Mouse (Mus musculus) left cerebral cortex, adult 9 months (tissue): ENCODE measurements around the gene Glt8d1.
A peak's percentile ranks its signal among the peaks of the same experiment; 100 is the strongest.

Experiments used
- DNase-seq, 2 experiments: peaks; one replicate each; pipeline ENCODE4 v3.0.0; 2022; ENCODE audit warnings: low spot score in 2 of 2

The Glt8d1 gene

DNA sequence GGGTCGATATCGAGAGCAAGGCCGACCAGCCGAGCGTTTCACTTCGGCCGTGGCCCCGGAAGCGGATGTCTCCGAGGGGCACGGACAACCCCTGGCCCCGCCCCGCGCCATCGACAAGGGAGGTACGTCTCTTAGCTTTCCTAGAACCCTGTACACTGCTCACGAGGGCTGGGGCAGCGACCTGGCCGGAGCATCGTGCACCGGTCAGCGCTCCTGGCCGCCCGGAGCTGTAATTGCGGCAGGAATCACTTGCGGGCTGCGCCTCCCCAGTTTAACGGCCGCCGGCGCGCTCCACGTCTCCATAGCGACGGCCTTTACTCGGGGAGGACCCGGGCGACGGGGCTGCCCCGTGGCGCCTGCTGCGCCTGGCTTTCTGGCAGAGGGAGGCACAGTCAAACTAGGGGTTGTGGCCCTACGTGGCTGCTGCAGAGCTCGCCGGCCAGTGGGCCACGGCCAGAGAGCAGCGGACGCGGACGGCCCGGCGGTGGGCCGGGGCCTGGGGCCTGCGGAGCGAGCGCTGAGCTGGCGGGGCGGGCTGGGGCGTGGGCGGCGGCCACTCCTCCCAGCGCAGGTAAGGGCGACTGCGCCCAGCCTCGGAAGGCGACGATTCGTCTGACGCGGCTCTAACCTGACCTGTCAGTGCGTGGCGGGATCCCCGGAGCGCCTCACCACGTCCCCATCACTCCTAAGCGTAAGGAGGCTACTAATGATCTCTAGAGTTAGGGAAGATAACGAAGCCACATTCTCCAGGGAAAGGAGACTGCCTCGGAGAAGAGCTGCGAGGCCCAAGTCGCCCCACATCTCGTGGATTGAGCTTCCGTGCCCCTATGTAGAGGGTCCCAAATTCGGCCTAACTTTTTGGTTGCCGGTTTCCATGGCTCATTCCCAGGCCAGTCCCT lies at the start of gene Glt8d1, which contains the start of gene Spcs1:
Glt8d1 (plus strand) TSS at position 94 of the 899 bp plus-strand sequence.
Spcs1 (minus strand) TSS at position 366 of the 899 bp plus-strand sequence.
- peak; percentile 64 to 81 for DNase-seq

DNA sequence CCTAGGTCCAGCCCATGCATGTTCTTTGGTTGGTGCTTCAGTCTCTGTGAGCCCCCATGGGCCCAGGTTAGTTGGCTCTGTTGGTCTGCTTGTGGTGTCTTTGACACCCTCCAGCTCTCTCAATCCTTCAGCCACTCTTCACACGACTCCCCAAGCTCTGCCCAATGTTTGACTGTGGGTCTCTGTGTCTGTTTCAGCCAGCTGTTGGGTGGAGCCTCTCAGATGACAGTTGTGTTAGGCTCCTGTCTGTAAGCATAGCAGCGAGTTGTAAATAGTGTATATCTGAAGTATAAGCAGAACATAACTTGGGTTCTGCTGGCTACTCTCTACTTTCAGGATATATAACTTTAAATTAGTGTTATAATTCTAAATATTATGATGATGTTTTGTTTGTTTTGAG lies 42.7 kb upstream of the Glt8d1 start:
- no peak for DNase-seq

DNA sequence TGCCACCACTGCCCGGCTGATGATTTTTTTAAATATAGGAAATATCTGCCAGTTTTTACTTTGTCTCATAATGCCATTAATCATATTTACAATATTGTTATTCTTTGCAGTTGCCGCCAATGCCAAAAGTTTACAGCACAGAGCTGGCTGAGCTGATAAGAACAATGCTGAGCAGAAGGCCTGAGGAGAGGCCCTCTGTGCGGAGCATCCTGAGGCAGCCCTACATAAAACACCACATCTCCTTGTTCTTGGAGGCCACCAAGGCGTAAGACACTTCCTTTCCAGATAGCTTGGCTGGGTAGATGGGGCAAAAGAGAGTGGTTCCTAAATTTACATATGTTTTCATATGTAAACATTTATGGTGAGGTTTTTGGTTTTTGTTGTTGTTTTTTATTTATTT lies 42.2 kb upstream of the Glt8d1 start:
- DNase-seq, result no peak

DNA sequence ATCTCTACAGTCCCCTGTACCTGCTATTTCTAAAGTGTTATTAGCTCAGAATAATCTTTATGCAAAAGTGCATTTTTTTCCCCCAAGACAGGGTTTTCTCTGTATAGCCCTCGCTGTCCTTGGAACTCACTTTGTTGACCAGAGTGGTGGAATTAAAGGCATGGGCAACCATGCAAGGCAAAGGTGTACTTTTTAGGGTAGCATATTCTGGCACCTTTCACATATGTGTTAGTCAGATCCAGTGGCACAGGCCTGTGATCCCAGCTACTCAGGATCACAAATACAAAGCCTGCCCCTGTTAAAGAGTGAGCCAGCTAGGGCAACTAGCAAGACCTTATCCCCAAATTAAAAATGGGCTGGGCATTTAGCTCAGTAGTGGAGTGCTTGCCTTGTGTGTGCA lies 40.8 kb upstream of the Glt8d1 start:
- no peak for DNase-seq

DNA sequence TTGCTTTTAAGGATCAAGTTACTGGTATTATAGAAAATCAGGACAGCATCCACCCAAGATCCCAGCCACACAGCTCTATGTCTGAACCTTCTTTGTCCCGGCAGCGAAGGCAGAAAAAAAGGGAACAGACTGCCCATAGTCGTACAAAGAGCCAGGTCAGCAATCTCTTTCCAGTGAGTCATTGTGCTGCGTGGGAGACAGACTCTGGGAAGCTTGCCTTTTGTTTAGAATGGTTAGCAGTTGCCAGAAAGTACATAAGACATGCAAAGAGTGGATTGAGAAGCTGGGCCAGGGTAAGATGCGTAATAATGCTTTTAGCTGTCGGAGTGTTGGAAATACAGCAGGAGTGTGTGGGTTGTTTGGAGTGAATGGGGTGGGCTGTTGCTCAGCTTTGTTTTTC lies 27.0 kb upstream of the Glt8d1 start:
- peak; percentile 70 to 85 for DNase-seq

DNA sequence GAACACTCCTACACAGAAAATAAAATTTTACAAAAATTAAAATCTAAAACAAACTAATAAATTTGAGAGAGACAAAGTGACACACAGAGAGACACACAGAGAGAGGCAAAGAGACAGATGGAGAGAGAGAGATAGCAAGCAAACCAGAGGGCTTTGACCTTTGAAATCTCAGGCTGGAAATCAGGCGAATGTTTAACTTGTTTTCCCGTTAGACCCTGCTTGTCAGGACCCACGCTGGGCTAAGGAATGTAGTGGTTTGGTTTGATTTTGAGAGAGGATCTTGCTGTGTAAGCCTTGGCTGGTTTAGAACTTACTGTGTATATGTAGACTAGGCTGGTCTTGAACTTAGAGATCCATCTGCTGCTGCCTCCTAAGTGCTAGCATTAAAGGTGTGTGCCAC lies 25.0 kb upstream of the Glt8d1 start:
- no peak for DNase-seq

DNA sequence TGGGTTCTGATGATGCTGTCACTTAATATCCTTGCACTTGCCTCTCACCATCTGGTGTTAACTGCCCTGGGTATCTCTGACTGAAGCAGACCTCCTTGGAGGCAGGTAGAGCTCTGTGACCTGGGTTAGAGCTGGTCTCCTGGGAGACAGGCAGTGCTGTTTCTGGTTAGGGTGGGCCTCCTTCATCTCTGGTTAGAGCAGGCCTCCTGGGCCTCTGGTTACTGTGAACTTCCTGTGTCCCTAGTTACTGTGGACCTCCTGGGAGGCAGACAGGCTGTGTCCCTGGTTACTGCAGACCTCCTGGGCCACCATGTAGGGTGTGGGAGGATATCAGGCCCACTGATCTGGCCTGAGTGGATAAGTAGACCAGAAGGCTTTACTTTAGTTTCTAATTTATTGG lies 4.8 kb upstream of the Glt8d1 start:
- no peak for DNase-seq

DNA sequence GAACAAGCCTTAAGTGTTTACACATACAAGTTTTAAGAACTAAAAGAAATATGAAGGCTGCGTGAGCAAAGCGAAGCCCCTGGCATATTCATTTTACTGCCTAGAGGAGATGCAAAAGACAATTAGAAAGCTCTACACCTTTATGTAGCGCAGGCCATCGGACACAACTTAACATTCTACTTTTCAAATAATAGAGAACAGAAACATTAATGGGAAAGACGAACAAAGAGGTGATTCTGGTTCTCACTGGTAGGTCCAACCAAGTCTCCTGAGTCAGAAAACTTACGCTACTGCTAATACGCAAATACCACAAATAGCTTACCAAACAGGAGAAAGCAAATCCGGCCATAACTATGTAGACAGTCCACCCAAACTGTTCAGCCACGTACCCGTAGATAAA lies 844 bp upstream of the Glt8d1 start:
- no peak for DNase-seq

DNA sequence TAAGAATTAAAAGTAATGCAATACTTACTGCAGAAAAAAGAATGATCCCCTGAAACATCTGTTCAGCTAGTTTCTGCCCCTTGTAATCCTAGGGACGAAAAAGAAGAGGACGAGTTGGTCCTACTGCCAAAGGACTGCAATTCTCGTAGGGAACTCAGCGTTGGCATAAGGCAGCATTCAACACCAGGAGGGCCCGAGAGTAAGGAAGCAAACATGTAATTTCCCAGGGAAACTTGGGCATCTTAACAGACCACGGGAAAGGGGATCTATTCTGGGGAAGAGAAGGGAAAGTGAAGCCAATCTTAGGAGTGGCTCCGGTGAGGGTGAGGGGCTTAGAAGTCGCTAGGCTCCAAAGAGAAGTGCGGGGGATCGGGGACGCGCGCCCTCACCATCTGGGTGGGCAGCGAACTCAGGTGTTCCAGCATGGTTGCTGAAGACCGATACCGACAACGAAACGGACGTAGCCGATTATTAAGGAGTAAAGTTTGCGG lies 339 bp upstream of the Glt8d1 start:
- no peak for DNase-seq

DNA sequence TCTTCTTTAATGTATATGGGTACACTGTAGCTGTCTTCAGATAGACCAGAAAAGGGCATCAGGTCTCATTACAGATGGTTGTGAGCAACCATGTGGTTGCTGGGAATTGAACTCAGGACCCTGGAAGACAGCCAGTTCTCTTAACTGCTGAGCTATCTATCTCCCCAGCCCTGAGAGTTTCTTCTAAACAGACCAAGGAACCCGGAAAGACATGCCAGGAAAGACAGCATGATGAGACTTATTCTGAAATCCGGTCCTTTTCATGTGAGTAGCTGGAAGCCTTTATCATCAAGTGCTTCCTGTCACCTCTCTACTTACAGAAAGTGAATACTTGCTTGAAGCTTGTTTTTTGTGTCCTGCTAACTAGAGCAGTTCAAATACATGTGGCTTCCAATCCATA lies 3.3 kb downstream of the Glt8d1 start:
- DNase-seq, result no peak

DNA sequence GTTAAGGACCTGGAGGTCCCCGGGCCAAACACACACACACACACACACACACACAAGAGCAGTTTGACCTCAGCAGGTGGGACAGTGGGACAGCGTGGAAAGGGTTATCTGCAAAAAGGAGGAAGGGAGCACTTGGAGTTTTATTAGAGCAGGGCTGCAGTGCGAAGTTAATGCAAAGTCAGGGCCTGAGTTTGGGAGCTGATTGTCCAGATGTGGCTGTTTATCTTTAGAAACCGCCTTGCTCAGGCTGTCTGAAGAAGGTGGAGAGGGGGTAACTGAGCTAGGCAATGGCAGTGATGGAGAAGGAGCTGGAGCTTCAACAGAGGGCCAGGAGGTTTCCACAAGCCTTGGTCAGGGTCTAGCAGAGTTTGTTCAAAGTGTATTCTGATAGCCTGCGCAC lies 5.6 kb downstream of the Glt8d1 start:
- DNase-seq, result no peak

DNA sequence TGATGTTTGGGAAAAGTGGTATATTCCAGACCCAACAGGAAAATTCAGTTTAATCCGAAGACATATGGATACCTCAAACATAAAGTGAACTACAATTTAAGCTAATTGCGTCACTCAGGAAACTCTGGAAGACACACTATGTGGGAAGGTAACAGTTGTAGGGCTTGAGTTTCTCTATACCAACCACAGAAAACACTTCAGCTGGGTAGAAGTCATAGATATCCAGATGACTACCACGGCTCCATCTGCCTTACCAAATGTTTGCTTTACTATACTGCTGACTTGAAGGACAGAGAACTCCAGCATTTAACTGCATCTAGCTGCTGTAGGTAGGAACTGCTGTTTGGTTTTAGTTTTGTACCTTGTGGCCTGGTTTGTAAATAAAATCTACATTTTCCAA lies 10.4 kb downstream of the Glt8d1 start:
- DNase-seq, result peak in 1 of 2 experiments; percentile 17

DNA sequence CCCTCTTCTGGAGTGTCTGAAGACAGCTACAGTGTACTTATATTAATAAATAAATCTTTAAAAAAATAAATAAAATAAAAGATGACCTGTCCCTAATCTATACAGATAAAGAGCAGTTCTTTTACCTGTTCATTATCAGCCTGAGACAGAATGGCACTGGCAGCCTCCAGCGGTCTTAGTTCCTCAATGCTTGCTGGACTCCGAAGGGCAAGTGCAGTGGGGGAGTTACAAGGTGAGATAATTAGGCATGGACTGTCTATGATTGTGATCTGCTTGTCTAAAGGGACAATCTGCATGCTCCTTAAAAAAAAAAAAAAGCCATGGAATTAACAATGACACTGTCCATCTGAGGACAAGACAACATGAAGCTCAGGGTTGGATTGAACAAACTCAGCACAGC lies 12.7 kb downstream of the Glt8d1 start:
- no peak for DNase-seq

DNA sequence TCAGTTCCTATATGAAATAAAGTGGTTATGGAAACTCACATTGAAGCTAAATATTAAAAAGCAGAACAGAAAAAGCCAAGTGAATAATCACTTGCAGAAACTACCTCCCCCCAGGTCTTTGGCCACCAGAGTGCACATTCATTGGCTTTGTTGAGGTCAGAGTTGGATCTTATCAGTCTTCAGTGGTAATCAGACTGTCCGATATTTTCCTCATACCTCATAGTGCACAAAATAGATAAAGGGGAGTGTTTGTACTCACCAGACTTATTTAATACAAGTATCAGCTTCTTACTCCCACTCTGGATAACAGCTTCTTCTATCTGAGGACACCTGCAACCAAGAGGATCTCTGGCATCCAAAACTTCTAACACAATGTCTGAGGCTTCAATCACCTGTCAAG lies 14.9 kb downstream of the Glt8d1 start:
- DNase-seq, result no peak

DNA sequence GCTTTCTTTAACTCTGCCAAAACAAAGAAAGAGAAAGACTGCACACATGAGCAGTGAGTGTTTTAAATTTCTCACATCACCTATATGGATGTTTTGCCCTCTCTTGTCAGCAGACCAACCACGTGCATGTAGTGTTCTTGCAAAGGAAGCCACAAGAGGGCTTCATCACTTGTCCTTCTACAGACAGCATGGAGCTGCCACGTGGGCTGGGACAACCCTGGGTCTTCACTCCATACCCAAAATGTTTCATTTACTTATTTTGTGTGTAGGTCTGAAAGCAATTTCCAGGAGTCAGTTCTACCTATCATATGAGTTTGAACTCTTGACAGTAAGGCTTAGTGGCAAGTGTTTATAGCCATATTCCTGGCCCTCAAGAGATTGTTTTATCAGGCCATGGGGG lies 16.7 kb downstream of the Glt8d1 start:
- DNase-seq, result no peak

DNA sequence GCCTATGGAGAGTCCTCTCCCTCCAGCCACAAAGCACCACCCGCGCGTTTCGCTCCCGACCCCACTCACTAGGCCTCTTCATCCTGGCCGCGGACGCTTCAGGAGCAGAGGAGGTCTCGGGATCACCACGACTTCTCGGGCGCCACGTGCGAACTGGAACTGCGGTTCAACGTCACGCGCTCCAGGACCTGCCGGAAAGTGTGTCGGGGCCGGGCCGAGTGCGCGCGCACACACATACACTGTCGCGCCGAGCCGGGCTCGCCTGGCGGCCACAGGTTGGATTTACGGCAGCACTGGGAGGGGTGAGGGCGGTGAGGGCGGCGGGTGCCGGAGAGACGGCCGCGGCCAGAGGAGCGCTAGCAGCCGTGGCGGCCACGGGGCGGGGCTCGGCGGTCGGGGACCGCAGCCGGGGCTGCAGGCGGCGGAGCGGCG lies 17.7 kb downstream of the Glt8d1 start, which contains the start of the genes Pbrm1 and Gnl3:
Pbrm1 (plus strand) TSS at position 279 of the 432 bp plus-strand sequence.
Gnl3 (minus strand) TSS at position 293 of the 432 bp plus-strand sequence.
- peak; percentile 89 to 95 for DNase-seq

DNA sequence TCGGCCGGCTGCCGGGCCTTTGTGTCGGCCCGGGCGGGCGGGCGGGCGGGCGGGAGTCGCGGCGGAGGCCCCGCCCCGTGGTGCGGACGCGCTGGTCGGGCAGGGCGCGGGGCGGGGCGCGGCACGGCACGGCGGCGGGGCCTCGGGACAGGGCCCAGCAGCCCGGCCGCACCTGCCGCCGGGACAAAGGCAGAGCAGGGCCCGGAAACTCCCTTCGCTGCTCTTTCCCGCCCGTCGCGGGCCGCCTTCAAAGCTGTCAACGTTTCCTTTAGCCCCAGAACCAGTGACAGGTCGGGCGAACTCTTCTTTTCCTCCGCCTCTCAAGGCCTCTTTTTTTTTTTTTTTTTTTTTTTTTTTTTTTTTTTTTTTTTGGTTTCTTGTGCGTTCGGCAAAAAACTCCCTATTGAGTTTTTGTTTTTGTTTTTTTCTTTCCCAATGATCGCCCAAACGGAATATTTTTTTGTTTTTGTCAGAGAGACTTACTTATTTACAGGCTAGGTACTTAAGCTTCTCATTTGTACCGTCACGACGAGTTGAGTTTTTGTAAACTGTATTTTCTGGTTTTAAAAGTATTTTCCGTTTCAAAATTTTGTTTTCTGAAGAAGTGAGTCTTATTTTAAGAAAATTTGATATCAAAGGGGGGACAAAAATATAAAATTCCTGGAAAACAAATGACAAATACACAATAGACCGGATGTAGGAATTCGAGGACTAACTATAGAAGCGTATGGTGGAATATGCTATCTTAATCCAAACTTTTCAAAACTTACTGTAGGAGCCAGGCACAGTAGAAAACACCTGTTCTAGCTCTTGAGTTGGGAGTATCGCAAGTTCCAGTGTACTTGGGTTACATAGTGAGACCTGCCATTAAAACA lies 18.4 kb downstream of the Glt8d1 start:
- DNase-seq, result peak in 1 of 2 experiments; percentile 49

DNA sequence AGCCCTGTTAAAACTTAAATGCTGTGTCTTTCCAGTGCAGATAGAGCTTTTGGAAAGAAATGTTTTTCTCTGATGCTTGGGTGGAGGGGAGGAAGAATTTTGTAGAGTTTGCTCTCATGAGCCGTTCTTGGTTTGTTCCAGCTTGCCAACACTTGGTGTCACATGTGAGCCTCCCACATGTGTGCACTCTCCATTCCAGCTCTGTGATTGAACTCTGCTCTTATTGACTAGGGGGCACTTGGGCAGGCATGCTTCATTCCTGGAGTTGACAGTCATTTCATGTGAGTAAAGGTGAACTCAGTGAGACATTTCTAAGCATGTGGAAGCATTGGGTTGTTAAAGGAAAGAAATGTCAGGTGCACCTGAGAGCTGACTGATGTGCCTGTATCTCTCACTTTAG lies 21.4 kb downstream of the Glt8d1 start:
- DNase-seq, result no peak

DNA sequence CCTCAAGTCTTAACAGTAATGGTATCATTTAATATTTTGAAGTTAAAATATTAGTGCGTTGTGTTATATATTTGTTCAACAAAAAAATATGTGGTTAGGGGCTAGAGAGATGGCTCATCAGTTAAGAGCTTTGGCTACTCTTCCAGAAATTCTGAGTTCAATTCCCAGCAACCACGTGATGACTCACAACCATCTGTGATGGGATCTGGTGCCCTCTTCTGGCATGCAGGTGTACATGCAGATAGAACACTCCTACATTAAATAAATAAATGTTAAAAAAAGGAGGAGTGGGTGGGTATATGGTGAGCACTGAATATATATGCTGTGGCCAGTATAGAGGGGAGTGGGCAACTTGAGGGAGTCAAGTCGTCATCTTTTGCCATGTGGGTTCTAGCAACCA lies 24.6 kb downstream of the Glt8d1 start:
- DNase-seq, result no peak

DNA sequence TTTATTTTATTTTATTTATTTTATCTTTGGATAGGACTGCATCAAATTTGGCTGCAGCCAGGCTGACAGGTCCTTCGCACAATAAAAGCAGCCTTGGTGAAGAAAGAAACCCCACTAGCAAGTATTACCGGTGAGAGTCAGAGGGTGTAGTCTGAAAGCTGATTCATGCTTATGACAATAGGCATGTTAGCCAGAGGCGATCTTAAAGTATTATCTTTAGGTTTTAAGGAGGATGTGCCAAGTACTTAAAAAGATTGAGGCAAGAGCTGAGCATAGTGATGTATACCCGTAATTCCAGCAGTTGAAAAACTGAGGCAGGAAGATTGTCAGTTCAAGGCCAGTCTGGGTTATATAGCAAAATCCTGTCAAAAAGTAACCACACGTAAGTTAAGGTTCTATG lies 44.1 kb downstream of the Glt8d1 start:
- no peak for DNase-seq

DNA sequence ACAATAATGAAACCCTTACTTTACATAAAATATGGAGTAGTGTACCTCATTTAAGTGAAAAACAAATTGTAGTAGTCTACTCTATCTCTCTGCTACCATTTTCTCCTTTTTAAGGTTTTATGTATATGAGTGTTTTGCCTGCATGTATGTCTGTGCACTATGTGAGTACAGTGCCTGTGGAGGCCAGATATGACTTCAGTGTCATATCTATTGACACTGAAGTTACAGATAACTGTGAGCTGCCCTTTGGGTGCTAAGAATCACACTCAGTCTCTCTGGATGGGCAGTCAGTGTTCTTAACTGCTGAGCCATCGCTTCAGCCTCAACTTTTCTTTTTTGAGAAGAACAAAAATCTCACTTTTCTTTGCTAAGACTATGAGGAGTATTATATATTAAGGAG lies 44.6 kb downstream of the Glt8d1 start:
- DNase-seq, result no peak
